Mouse (Mus musculus): ENCODE data around the gene Tnp2.
"Not testable (repeated sequence)": the region's sequence is repeated elsewhere in the genome, so short reads cannot be mapped to it uniquely, and the experiment has no call there.

Gene Tnp2

GRCm38 (mm10) chr16:10788271-10788670, at the start of gene Tnp2:
TSS of gene Tnp2 (minus strand) at chr16:10788660.
- no peak for DNase-seq

DNA sequence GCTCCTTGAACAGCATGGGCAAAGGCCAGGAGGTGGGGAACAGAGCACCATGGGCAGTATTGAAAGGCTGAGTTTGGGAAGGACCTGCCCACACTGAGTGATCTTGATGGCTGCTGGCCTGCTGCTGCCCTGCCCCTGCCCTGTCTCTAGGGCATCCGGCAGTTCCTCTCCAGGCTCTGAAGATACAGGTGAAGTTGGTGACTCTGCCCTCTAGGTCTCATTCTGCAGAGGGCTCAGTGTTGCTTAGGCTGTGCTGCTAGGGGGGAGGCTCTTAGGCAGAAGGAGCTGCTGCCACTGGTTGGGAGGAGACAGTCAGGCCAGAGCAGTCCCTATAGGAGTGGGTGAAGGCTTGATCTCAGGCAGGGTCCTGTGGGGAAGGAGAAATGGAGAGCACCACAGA, 49.4 kb upstream of the Tnp2 start:
- DNase-seq: no peak

GRCm38 (mm10) chr16:10837250-10837649, 48.8 kb upstream of the Tnp2 start:
- DNase-seq: no peak

DNA sequence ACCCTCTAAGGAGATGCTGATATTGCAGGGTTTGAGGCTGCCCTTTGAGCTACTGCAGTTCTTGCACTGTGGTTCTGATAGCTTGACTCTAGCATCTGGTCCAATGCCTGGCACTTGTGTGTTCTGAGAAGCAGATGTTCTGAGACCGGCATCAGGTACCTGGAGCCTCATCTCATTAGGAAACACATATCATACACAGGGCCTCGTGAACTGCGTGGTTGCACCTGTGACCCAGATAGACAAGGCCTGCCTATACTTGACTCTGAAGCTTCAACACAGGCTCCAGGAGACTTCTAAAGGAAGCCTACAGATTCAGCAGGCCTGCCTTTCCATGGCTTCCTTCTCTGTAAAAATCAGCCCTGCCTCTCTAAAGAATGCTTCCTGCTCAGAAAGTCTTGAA, 47.9 kb upstream of the Tnp2 start:
- no peak for DNase-seq

DNA sequence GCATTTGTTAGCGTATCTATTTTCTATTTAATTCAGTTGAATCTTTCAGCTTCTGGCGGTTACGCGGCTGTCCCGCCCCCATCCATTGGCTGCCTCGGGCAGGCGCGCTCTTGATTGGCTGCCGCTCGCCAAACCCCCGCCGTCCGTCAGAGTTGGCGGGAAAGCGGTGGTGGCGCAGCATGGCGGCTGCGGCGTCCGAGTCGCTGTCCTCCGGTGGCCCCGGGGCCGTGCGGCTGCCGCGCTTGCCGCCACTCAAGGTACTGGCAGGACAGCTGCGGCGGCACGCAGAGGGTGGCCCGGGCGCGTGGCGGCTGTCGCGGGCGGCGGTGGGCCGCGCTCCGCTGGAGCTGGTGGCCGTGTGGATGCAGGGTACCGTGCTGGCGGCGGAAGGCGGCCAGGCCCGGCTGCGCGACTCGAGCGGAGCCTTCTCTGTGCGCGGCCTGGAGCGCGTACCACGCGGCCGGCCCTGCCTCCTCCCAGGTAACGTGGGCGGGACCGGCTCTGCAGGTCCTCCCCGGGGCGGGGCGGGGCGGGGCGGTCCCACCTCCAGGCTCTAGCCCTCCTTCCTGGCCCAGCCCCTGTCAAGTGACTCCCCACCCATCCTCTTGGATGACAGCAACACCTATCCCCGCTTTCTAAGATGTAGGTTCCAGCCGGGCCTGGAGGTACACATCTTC, 46.6 kb upstream of the Tnp2 start, which contains the start of gene Rmi2:
Rmi2 (plus strand) TSS at position 149 of the 677 bp plus-strand sequence.
- DNase-seq: peak; percentile 87

DNA sequence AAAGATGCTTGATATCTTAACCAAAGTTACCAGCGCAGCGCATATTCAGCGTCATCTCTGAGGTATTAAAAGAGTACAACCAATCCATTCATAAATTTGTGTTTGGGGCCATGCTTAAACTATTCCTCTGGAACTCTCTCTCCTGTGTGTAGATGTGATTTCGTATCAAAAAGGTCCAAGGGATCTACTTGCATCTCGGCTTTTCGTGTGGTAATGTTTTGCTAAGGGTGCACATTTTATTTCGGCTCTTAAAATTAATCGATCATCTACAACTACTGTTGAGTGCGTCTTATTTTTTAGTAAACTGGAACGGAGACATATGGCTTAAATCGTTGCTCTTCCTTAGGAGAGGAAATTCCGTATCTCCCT, 46.1 kb upstream of the Tnp2 start:
- no peak for DNase-seq

- no peak for DNase-seq
These were observed 40.0 kb upstream of the Tnp2 start for GRCm38 (mm10) chr16:10828461-10828805.

DNA sequence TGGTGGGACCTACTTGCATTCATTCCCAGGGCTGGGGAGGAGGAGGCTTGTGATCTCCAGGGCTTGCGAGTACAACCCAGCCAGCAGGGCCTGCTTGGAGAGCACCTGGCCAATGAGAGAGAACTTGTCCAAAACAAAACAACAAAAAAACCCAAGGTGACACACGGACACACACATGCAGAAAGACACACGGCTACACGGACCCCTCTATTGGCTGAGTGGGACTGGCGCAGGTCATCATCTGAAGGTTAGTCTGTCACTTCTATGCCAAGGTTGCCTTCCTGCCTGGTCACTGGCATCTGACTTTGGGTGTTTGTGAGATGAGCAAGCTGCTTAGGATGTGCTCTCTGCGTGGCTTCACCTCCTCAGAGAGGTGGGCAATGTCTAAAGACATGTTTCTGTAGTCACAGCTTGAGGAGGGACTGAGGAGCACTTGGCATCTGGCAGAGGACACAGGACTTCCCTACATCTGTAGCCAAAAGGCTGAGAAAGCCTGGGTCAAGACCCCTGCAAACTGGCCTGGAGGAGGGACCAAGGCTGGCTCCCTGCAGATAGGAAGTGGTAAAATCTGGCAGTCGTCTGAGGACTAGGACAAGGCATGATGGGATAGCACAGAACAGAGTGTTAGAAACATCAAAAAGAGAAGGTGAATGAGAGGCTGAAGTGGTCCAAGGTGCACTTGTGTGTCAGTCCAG, 39.5 kb upstream of the Tnp2 start:
- no peak for DNase-seq

DNA sequence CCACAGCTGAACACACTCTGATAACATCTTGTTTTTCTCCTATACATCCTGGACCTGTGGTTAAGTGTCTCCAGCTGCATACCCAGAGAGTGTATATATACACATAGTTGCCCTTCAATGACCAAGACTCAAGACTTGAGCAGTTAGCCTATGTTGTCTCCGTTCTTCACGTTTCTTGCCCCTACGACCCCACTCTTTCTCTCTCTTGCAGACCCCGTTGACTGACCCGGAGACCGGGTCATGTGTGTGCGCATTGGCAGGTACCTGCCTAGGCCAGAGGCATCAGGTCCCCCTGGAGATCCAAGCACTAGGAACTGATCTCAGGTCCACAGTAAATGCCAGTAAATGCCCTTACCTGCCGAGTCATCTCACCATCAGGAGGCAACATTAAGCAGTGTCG, 38.8 kb upstream of the Tnp2 start:
- no peak for DNase-seq

GRCm38 (mm10) chr16:10825840-10826239, 37.4 kb upstream of the Tnp2 start:
- DNase-seq: no peak

DNA sequence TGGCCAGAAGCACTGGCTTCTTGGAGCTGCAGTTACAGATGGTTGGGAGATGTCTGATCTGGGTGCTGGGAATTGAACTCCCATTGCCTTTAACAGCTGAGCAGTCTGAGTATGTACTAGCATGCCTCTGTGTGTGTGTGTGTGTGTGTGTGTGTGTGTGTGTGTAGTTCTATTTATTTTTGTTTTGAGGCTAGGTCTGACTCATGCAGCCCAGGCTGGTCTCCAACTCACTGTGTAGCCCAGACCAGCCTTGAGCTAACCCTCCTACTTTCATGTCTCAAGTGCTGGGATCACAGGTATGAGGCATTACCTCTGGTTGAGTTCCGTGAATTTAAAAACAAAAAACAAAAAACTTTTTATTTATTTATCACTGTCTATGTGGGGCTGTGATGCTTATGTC, 36.1 kb upstream of the Tnp2 start:
- no peak for DNase-seq

DNA sequence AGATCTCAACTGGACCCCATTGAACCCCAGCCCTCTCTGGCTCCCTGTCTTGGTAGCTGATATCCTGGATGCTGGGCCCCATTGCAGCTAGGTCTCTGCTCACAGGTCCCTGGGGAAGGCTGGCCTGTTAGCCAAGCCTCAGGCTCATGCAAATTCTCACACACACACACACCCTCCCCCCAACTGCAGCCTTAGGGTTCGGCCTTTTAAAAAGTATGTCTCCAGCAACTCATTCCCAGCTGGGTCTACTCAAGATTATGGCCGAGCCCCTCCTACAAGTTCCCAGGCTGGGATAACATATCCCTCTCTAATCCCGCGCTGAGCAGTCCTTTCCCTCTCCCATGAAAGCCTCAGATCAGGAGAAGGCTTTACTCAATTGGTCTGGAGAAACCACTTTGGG, 32.9 kb upstream of the Tnp2 start:
- no peak for DNase-seq

DNA sequence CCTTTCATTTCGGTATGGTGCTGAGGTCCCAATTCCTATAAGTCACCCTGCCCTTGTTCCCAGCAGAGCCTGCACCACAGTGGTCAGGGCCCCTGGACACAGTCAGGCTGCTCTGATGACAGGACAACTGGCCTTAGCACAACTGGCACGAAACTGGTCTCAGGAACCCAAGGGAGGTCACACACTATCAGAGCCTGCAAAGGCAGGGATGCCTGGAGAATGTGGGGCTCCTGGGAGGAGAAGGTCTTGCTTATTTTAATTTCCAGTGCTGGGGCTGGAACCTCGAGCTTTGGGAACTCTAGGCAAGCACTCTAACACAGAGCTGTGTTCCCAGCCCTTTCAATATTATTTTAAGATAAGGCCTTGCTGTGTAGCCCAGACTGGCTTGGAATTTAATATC, 31.5 kb upstream of the Tnp2 start:
- DNase-seq: no peak

DNA sequence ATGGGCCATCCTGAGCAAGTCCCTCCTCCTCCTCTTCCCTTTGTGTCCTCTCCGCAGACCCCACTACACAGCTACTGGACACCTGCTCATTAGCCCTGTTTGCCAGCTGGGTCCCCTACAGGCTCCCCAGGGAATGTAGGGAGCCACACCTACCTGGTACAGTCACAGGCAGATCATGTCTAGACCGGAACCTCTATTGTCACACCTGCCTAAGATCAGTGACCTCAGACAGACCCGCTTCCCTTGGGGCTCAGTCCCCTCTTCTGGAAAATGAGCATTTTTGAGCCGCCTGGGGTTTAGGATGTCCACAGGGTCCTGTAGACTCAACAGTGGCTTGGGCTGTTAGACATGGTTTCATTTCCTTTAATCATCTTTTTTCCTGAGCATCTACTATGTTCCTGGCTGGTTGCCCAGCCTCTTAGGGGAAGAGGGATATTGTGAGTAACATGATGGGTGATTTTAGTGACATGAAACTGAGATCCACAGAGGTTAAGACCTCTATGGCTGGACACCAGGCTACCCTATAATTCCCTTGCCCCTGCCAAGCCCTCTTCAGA, 30.2 kb upstream of the Tnp2 start:
- DNase-seq: no peak

GRCm38 (mm10) chr16:10814864-10815263, 26.4 kb upstream of the Tnp2 start:
- no peak for DNase-seq

GRCm38 (mm10) chr16:10813726-10814125, 25.3 kb upstream of the Tnp2 start:
- DNase-seq: no peak

GRCm38 (mm10) chr16:10812865-10813371, 24.5 kb upstream of the Tnp2 start, which contains the start of gene Gm11172:
TSS of gene Gm11172 (plus strand) at chr16:10812915.
- no peak for DNase-seq

- DNase-seq: no peak
These were observed 21.9 kb upstream of the Tnp2 start for GRCm38 (mm10) chr16:10810376-10810775.

DNA sequence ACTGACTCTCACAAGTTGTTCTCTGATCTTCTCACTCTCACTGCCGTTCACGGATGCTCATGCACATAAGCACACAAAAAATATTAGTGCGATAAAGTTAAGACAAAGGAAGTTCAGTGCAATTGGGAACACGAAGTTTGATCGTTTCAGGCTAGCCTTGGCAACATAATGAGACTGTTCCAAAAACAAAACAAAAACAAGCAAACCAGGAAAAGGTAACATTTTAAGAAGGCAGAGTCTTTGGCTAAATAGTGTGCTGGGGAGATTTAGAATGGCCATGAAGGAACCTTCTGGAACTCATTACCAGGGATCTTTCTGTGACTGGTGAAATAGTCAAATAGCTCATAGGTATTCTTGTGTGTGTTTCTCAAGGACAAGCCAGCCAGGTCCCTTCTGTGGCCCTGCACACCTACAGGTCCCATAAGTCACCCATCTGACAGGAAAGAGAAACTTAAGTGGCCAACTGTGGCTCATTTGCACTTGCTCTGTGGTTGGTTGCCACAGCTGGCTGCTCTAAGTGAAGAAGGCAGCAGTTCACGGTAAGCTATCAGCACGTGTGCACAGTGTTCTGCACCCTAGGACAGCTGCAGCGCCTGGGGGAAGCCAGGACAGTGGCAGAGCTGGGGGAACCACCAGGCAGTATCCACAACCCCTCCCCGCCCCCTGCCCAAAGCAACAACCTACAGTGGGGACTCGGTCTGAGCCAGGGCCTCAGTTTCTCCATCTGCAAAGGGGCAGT, 17.5 kb upstream of the Tnp2 start, which contains the start of gene Prm1:
Prm1 (minus strand) TSS at position 51 of the 739 bp plus-strand sequence.
- DNase-seq: no peak

GRCm38 (mm10) chr16:10802420-10802819, 14.0 kb upstream of the Tnp2 start:
- DNase-seq: not testable (repeated sequence)

DNA sequence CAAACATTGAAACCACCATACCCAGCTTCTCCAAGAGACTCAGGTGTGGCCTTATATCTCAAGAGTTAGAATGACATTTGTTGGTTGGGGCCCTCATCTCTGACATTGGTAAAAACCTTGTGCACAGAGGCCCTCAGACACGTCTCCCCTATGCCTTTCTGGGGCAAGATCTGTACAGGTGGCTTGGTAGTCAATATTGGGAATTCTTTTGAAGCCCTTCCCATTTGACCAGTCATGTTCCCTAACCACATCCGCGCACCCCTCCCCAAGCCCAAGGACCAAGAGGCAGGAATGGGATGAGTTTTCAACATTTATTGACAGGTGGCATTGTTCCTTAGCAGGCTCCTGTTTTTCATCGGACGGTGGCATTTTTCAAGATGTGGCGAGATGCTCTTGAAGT, 7.6 kb upstream of the Tnp2 start, which contains the start of gene Prm2:
Prm2 (minus strand) TSS at position 101 of the 400 bp plus-strand sequence.
- no peak for DNase-seq

- no peak for DNase-seq
These were observed 2.2 kb upstream of the Tnp2 start, which contains the start of gene Prm3 for GRCm38 (mm10) chr16:10790702-10791101. TSS of gene Prm3 (minus strand) at chr16:10790914.

DNA sequence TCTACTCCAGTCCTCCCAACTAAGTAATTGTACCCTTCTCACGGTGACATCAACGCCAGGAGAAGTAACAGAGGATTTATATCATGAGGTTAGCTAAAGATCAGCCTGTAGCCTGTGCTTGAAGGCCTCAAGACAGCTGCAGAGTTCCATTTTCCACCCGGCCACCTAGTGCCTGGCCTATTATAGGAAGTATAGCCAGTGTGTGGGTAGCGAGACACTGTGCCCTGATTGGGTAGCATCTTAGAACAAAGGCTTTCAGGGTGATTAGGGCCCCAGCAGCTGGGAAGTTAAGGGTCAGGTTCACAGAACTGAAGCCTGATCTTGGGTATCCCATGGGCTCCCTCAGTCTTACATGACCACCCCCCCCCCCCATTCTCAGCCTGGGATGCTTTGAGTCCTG, 406 bp upstream of the Tnp2 start:
- no peak for DNase-seq

Measured in kidney, adult 18-20 months (tissue).